Mouse (Mus musculus) urinary bladder, postnatal 14 days (tissue): ENCODE measurements at regions not wholly inside any gene's neighbourhood (a gene's known extent, or its start where the extent isn't known, plus 50 kb on each side); places are given as distances from the start of the nearest gene placed in this dataset.
"Not testable (repeated sequence)": the region's sequence is repeated elsewhere in the genome, so short reads cannot be mapped to it uniquely, and the experiment has no call there.

ENCODE experiments used
- DNase-seq: peaks from one replicate; pipeline ENCODE4 v3.0.0; 2021; ENCODE audit warnings: low spot score

- peak; percentile 20 for DNase-seq
These were observed 77.1 kb downstream of the Olfr721-ps1 start for GRCm38 (mm10) chr14:14478159-14478558.

GRCm38 (mm10) chr14:14481840-14482239 lies 80.7 kb downstream of the Olfr721-ps1 start:
- peak; percentile 47 for DNase-seq

- DNase-seq = no peak
These were observed 85.3 kb downstream of the Olfr721-ps1 start for GRCm38 (mm10) chr14:14486356-14486755.

- DNase-seq = no peak
These were observed 89.4 kb downstream of the Olfr721-ps1 start for GRCm38 (mm10) chr14:14490501-14490900.

- DNase-seq = no peak
These were observed 90.9 kb downstream of the Olfr721-ps1 start for GRCm38 (mm10) chr14:14492041-14492440.

GRCm38 (mm10) chr14:14511927-14512326 lies 110.8 kb downstream of the Olfr721-ps1 start:
- DNase-seq = no peak

GRCm38 (mm10) chr14:14513056-14513455 lies 112.0 kb downstream of the Olfr721-ps1 start:
- DNase-seq = no peak

- DNase-seq = no peak
These were observed 112.4 kb downstream of the Olfr721-ps1 start for GRCm38 (mm10) chr14:14513498-14513897.

GRCm38 (mm10) chr14:14514440-14515172 lies 113.5 kb downstream of the Olfr721-ps1 start:
- no peak for DNase-seq

- DNase-seq = no peak
These were observed 114.3 kb downstream of the Olfr721-ps1 start for GRCm38 (mm10) chr14:14515363-14515762.

GRCm38 (mm10) chr14:14515918-14516317 lies 114.8 kb downstream of the Olfr721-ps1 start:
- DNase-seq = no peak

GRCm38 (mm10) chr14:14518027-14518426 lies 116.9 kb downstream of the Olfr721-ps1 start:
- DNase-seq = no peak

- DNase-seq = peak; percentile 39
These were observed 117.7 kb downstream of the Olfr721-ps1 start for GRCm38 (mm10) chr14:14518841-14519240.

GRCm38 (mm10) chr14:14520195-14520594 lies 119.1 kb downstream of the Olfr721-ps1 start:
- no peak for DNase-seq

- DNase-seq = not testable (repeated sequence)
These were observed 120.2 kb downstream of the Olfr721-ps1 start for GRCm38 (mm10) chr14:14521331-14521730.

- no peak for DNase-seq
These were observed 124.1 kb downstream of the Olfr721-ps1 start for GRCm38 (mm10) chr14:14525225-14525624.

GRCm38 (mm10) chr14:14528437-14528836 lies 127.3 kb downstream of the Olfr721-ps1 start:
- DNase-seq = no peak

GRCm38 (mm10) chr14:14541206-14541605 lies 140.1 kb downstream of the Olfr721-ps1 start:
- no peak for DNase-seq

- peak; percentile 40 for DNase-seq
These were observed 140.6 kb downstream of the Olfr721-ps1 start for GRCm38 (mm10) chr14:14541705-14542104.

- DNase-seq = no peak
These were observed 143.1 kb downstream of the Olfr721-ps1 start for GRCm38 (mm10) chr14:14544236-14544635.

- no peak for DNase-seq
These were observed 149.9 kb upstream of the Slc4a7 start for GRCm38 (mm10) chr14:14552201-14552600.

GRCm38 (mm10) chr14:14574851-14575250 lies 127.2 kb upstream of the Slc4a7 start:
- no peak for DNase-seq

GRCm38 (mm10) chr14:14591939-14592338 lies 110.1 kb upstream of the Slc4a7 start:
- no peak for DNase-seq

GRCm38 (mm10) chr14:14594753-14595152 lies 107.3 kb upstream of the Slc4a7 start:
- no peak for DNase-seq
